Mouse (Mus musculus) bone marrow macrophage, adult 2 months (primary cell): Measurements from ENCODE around the gene Zbtb34. TPM values are rescaled to one million over a fixed set of nuclear protein-coding genes. Genes with fewer than 3 reads are reported as not detected.

Source experiments
- H3K27ac ChIP-seq: 2 replicates; pipeline ENCODE4 v1.5.1; 2012; ENCODE audit warnings: low read depth, low read length; ENCODE audit not compliant: insufficient read depth
- H3K4me1 ChIP-seq: 2 replicates; pipeline ENCODE4 v1.6.1; 2012; ENCODE audit warnings: low read length; ENCODE audit not compliant: control insufficient read depth, insufficient read depth
- H3K4me3 ChIP-seq: 2 replicates; pipeline ENCODE4 v1.5.1; 2012; ENCODE audit warnings: mild to moderate bottlenecking, low read length, moderate library complexity; ENCODE audit not compliant: insufficient read depth
- CTCF ChIP-seq: IDR thresholded peaks from 2 replicates; pipeline ENCODE4 v1.5.1; 2012; ENCODE audit warnings: low read depth, mild to moderate bottlenecking, low read length, moderate library complexity
- POLR2A ChIP-seq: IDR thresholded peaks from 2 replicates; pipeline ENCODE4 v1.6.1; 2012; ENCODE audit warnings: mild to moderate bottlenecking, low read depth, low read length, borderline replicate concordance
- polyA plus RNA-seq: library from polyadenylated mRNA; stranded (reverse); fragments of >200 nt; gene quantifications from 2 replicates; pipeline ENCODE4 v1.2.4, GENCODE M21; 2012; ENCODE audit not compliant: missing spikeins, insufficient read depth, insufficient read length

Gene Zbtb34
- 18.2 and 18.6 TPM in 2 replicates for polyA plus RNA-seq

- Histone ChIP-seq H3K4me3 (peak within 1 kb of the TSS; percentile 83), H3K27ac (peak within 1 kb of the TSS; percentile 99), H3K4me1 (peaks cover 45% of the 10 kb centered on the region)
- TF ChIP-seq POLR2A (no peak), CTCF (peak; percentile 95)
Observed at GRCm38 (mm10) chr2:33430771-33431699, at the start of gene Zbtb34. TSS of gene Zbtb34 (minus strand) at chr2:33431324.

- Histone ChIP-seq H3K4me3 (no peak overlapping the region), H3K4me1 (no peaks in the 10 kb centered on the region), H3K27ac (no peak overlapping the region)
- no peak for TF ChIP-seq POLR2A
- no peak for TF ChIP-seq CTCF
Observed at GRCm38 (mm10) chr2:33477961-33478755, 47.0 kb upstream of the Zbtb34 start.

- TF ChIP-seq POLR2A = no peak
- TF ChIP-seq CTCF = no peak
- H3K27ac ChIP-seq = no peak overlapping the region
- H3K4me3 ChIP-seq = no peak overlapping the region
- no peaks in the 10 kb centered on the region for H3K4me1 ChIP-seq
Observed at GRCm38 (mm10) chr2:33475961-33476360, 44.8 kb upstream of the Zbtb34 start.

- H3K4me3 ChIP-seq = peak within 1 kb of the TSS; percentile 87
- TF ChIP-seq POLR2A (no peak), CTCF (no peak)
- peak within 1 kb of the TSS; percentile 26; the same call in 1 of the 2 replicates for H3K27ac ChIP-seq
- peaks cover 19% of the 10 kb centered on the region for H3K4me1 ChIP-seq
Observed at GRCm38 (mm10) chr2:33468466-33469097, 37.5 kb upstream of the Zbtb34 start, which contains the start of gene Zbtb43. TSS of gene Zbtb43 (minus strand) at chr2:33468559.

GRCm38 (mm10) chr2:33467546-33468465, 36.7 kb upstream of the Zbtb34 start:
- H3K4me1 ChIP-seq = peaks cover 19% of the 10 kb centered on the region
- peak overlapping the region; percentile 26; the same call in 1 of the 2 replicates for H3K27ac ChIP-seq
- H3K4me3 ChIP-seq = peak overlapping the region; percentile 87
- no peak for TF ChIP-seq POLR2A
- TF ChIP-seq CTCF = no peak

- H3K4me3 ChIP-seq = no peak overlapping the region
- no peak for TF ChIP-seq POLR2A
- TF ChIP-seq CTCF = no peak
- peaks cover 19% of the 10 kb centered on the region for H3K4me1 ChIP-seq
- no peak overlapping the region for H3K27ac ChIP-seq
Observed at GRCm38 (mm10) chr2:33465966-33466365, 34.8 kb upstream of the Zbtb34 start.

- TF ChIP-seq POLR2A (no peak), CTCF (no peak)
- Histone ChIP-seq H3K4me1 (peaks cover 19% of the 10 kb centered on the region), H3K4me3 (no peak overlapping the region), H3K27ac (no peak overlapping the region)
Observed at GRCm38 (mm10) chr2:33465215-33465614, 34.1 kb upstream of the Zbtb34 start.

- TF ChIP-seq CTCF = no peak
- no peak for TF ChIP-seq POLR2A
- H3K27ac ChIP-seq = no peak overlapping the region
- no peak overlapping the region for H3K4me3 ChIP-seq
- H3K4me1 ChIP-seq = peaks cover 16% of the 10 kb centered on the region
Observed at GRCm38 (mm10) chr2:33462066-33462465, 30.9 kb upstream of the Zbtb34 start.
